Mouse (Mus musculus): ENCODE measurements around the gene Usp53. TPM values are rescaled to one million over a fixed set of nuclear protein-coding genes. Genes with fewer than 3 reads are reported as not detected.
A peak's percentile ranks its signal among the peaks of the same experiment; 100 is the strongest.

The Usp53 gene
- polyA plus RNA-seq, 1 experiment from 2014 or later, result 16.4 TPM

DNA sequence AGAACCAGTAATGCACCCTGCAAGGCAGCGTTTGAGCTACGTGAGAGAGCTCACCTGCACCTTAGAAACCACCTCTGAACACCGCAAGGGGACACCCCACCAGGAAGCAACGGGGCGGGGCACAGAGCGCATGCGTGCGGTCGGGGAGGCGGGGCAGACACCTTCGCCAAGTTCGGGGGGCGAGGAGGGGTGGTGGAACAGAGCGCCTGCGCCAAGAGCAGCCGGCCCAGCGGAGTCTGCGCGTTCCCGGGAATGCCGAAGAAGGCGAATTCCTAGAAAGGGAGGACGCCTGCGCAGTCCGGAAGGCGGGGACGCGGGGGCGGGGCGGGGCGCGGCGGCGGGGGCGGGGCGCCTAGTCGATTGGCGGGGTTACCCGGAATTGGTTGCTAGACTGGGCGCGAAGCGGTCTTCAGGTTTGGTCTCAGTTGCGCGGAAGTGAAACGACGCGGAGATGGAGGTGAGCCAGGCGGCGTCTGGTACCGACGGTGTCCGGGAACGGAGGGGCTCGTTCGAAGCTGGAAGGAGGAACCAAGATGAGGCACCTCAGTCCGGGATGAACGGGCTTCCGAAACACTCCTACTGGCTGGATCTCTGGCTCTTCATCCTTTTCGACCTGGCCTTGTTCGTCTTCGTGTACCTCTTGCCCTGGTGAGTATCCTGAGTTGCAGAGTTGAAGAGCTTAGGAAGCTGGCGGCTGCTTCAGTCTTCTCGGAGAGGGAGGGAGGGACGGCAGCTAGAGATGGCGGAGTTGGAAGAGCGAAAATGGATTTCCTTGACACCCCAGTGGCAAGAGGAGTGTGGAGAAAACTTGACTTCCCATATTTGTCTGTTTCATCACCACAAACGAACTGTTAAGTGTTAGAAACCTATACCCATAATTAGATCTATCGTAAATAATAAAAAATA is 60.0 kb downstream of the Usp53 start, which contains the start of gene 1810037I17Rik:
Gene 1810037I17Rik (plus strand): TSS at position 195 of the 906 bp plus-strand sequence.
- Histone ChIP-seq H3K36me3 (ENCODE audit: control insufficient read depth, insufficient read depth, low read length) (peaks cover 5% of the 10 kb centered on the region; the same call in 1 of the 2 replicates), H3K9me3 (ENCODE audit: control insufficient read depth, low read length) (no peaks in the 10 kb centered on the region), H3K27ac (ENCODE audit: low read depth, low read length) (peak within 1 kb of the TSS; percentile 71), H3K4me2 (replicated peaks; ENCODE audit: low read depth, low read length) (peak within 1 kb of the TSS; percentile 68), H3K4me1 (ENCODE audit: control insufficient read depth, insufficient read depth, low read length) (peaks cover 6% of the 10 kb centered on the region; the same call in 1 of the 2 replicates), H3K4me3 (ENCODE audit: low read length) (peak within 1 kb of the TSS; percentile 67), H3K9ac (ENCODE audit: low read depth, low read length) (peak within 1 kb of the TSS; percentile 72), H3K27me3 (ENCODE audit: control insufficient read depth, insufficient read depth, low read length) (no peaks in the 10 kb centered on the region)
- 2% methylated on average over 68 of the region's 68 CpGs for WGBS
- peak; percentile 99 for ATAC-seq (ENCODE audit: low FRiP score, low TSS enrichment)

- Histone ChIP-seq H3K9me3 (ENCODE audit: control insufficient read depth, low read length) (no peaks in the 10 kb centered on the region), H3K9ac (ENCODE audit: low read depth, low read length) (no peak overlapping the region), H3K27ac (ENCODE audit: low read depth, low read length) (no peak overlapping the region; the same call in 1 of the 2 replicates), H3K4me1 (ENCODE audit: control insufficient read depth, insufficient read depth, low read length) (peaks cover 6% of the 10 kb centered on the region; the same call in 1 of the 2 replicates), H3K4me3 (ENCODE audit: low read length) (peak overlapping the region; percentile 67; the same call in 1 of the 2 replicates), H3K36me3 (ENCODE audit: control insufficient read depth, insufficient read depth, low read length) (peaks cover 5% of the 10 kb centered on the region; the same call in 1 of the 2 replicates), H3K27me3 (ENCODE audit: control insufficient read depth, insufficient read depth, low read length) (no peaks in the 10 kb centered on the region), H3K4me2 (replicated peaks; ENCODE audit: low read depth, low read length) (peak overlapping the region; percentile 43)
- 66% methylated on average over 7 of the region's 7 CpGs for WGBS
- no peak for ATAC-seq (ENCODE audit: low FRiP score, low TSS enrichment)
Measured at GRCm38 (mm10) chr3:122923147-122923546, 61.2 kb downstream of the Usp53 start.

- WGBS, result 75% methylated on average over 8 of the region's 8 CpGs
- Histone ChIP-seq H3K36me3 (ENCODE audit: control insufficient read depth, insufficient read depth, low read length) (peaks cover 5% of the 10 kb centered on the region; the same call in 1 of the 2 replicates), H3K9me3 (ENCODE audit: control insufficient read depth, low read length) (no peaks in the 10 kb centered on the region), H3K27ac (ENCODE audit: low read depth, low read length) (no peak overlapping the region), H3K27me3 (ENCODE audit: control insufficient read depth, insufficient read depth, low read length) (no peaks in the 10 kb centered on the region), H3K4me1 (ENCODE audit: control insufficient read depth, insufficient read depth, low read length) (peaks cover 6% of the 10 kb centered on the region; the same call in 1 of the 2 replicates), H3K4me2 (replicated peaks; ENCODE audit: low read depth, low read length) (no peak overlapping the region), H3K9ac (ENCODE audit: low read depth, low read length) (no peak overlapping the region), H3K4me3 (ENCODE audit: low read length) (no peak overlapping the region)
- no peak for ATAC-seq (ENCODE audit: low FRiP score, low TSS enrichment)
Measured at GRCm38 (mm10) chr3:122921676-122922527, 62.4 kb downstream of the Usp53 start.

- ATAC-seq (ENCODE audit: low FRiP score, low TSS enrichment), result no peak
- H3K27me3 ChIP-seq (ENCODE audit: control insufficient read depth, insufficient read depth, low read length), result no peaks in the 10 kb centered on the region
- no peaks in the 10 kb centered on the region for H3K9me3 ChIP-seq (ENCODE audit: control insufficient read depth, low read length)
- WGBS, result 68% methylated on average over 8 of the region's 8 CpGs
- H3K4me1 ChIP-seq (ENCODE audit: control insufficient read depth, insufficient read depth, low read length), result no peaks in the 10 kb centered on the region; the same call in 1 of the 2 replicates
- no peak overlapping the region for H3K9ac ChIP-seq (ENCODE audit: low read depth, low read length)
- no peak overlapping the region for H3K4me2 ChIP-seq (replicated peaks; ENCODE audit: low read depth, low read length)
- no peak overlapping the region for H3K27ac ChIP-seq (ENCODE audit: low read depth, low read length)
- H3K36me3 ChIP-seq (ENCODE audit: control insufficient read depth, insufficient read depth, low read length), result no peaks in the 10 kb centered on the region
- no peak overlapping the region for H3K4me3 ChIP-seq (ENCODE audit: low read length)
Measured at GRCm38 (mm10) chr3:122920572-122921435, 63.5 kb downstream of the Usp53 start.

- H3K27me3 ChIP-seq (ENCODE audit: control insufficient read depth, insufficient read depth, low read length), result no peaks in the 10 kb centered on the region
- no peaks in the 10 kb centered on the region for H3K36me3 ChIP-seq (ENCODE audit: control insufficient read depth, insufficient read depth, low read length)
- no peak within 1 kb of the TSS for H3K27ac ChIP-seq (ENCODE audit: low read depth, low read length)
- no peak within 1 kb of the TSS for H3K4me2 ChIP-seq (replicated peaks; ENCODE audit: low read depth, low read length)
- H3K4me3 ChIP-seq (ENCODE audit: low read length), result no peak within 1 kb of the TSS
- H3K4me1 ChIP-seq (ENCODE audit: control insufficient read depth, insufficient read depth, low read length), result no peaks in the 10 kb centered on the region
- 49% methylated on average over 8 of the region's 8 CpGs for WGBS
- no peak within 1 kb of the TSS for H3K9ac ChIP-seq (ENCODE audit: low read depth, low read length)
- no peak for ATAC-seq (ENCODE audit: low FRiP score, low TSS enrichment)
- no peaks in the 10 kb centered on the region for H3K9me3 ChIP-seq (ENCODE audit: control insufficient read depth, low read length)
Measured at GRCm38 (mm10) chr3:122919260-122919659, 65.0 kb downstream of the Usp53 start, which contains the start of gene Gm10959. Gene Gm10959 (minus strand): TSS chr3:122919360.

GRCm38 (mm10) chr3:122918672-122919071 is 65.6 kb downstream of the Usp53 start:
- Histone ChIP-seq H3K9ac (ENCODE audit: low read depth, low read length) (no peak overlapping the region), H3K27me3 (ENCODE audit: control insufficient read depth, insufficient read depth, low read length) (no peaks in the 10 kb centered on the region), H3K9me3 (ENCODE audit: control insufficient read depth, low read length) (no peaks in the 10 kb centered on the region), H3K4me3 (ENCODE audit: low read length) (no peak overlapping the region), H3K27ac (ENCODE audit: low read depth, low read length) (no peak overlapping the region), H3K36me3 (ENCODE audit: control insufficient read depth, insufficient read depth, low read length) (no peaks in the 10 kb centered on the region), H3K4me1 (ENCODE audit: control insufficient read depth, insufficient read depth, low read length) (no peaks in the 10 kb centered on the region), H3K4me2 (replicated peaks; ENCODE audit: low read depth, low read length) (no peak overlapping the region)
- ATAC-seq (ENCODE audit: low FRiP score, low TSS enrichment), result no peak
- WGBS, result 79% methylated on average over 2 of the region's 2 CpGs

GRCm38 (mm10) chr3:122916191-122916680 is 68.1 kb downstream of the Usp53 start:
- no peaks in the 10 kb centered on the region for H3K9me3 ChIP-seq (ENCODE audit: control insufficient read depth, low read length)
- no peak overlapping the region for H3K9ac ChIP-seq (ENCODE audit: low read depth, low read length)
- no peak overlapping the region for H3K4me2 ChIP-seq (replicated peaks; ENCODE audit: low read depth, low read length)
- no peaks in the 10 kb centered on the region for H3K4me1 ChIP-seq (ENCODE audit: control insufficient read depth, insufficient read depth, low read length)
- no peak for ATAC-seq (ENCODE audit: low FRiP score, low TSS enrichment)
- no peaks in the 10 kb centered on the region for H3K27me3 ChIP-seq (ENCODE audit: control insufficient read depth, insufficient read depth, low read length)
- WGBS, result 82% methylated on average over 6 of the region's 6 CpGs
- H3K4me3 ChIP-seq (ENCODE audit: low read length), result no peak overlapping the region
- H3K36me3 ChIP-seq (ENCODE audit: control insufficient read depth, insufficient read depth, low read length), result no peaks in the 10 kb centered on the region
- H3K27ac ChIP-seq (ENCODE audit: low read depth, low read length), result no peak overlapping the region

GRCm38 (mm10) chr3:122915493-122915892 is 68.8 kb downstream of the Usp53 start:
- WGBS, result 86% methylated on average over 5 of the region's 5 CpGs
- H3K4me2 ChIP-seq (replicated peaks; ENCODE audit: low read depth, low read length), result no peak overlapping the region
- no peak overlapping the region for H3K4me3 ChIP-seq (ENCODE audit: low read length)
- H3K9ac ChIP-seq (ENCODE audit: low read depth, low read length), result no peak overlapping the region
- no peaks in the 10 kb centered on the region for H3K9me3 ChIP-seq (ENCODE audit: control insufficient read depth, low read length)
- H3K27ac ChIP-seq (ENCODE audit: low read depth, low read length), result no peak overlapping the region
- ATAC-seq (ENCODE audit: low FRiP score, low TSS enrichment), result no peak
- no peaks in the 10 kb centered on the region for H3K4me1 ChIP-seq (ENCODE audit: control insufficient read depth, insufficient read depth, low read length)
- H3K36me3 ChIP-seq (ENCODE audit: control insufficient read depth, insufficient read depth, low read length), result no peaks in the 10 kb centered on the region
- H3K27me3 ChIP-seq (ENCODE audit: control insufficient read depth, insufficient read depth, low read length), result no peaks in the 10 kb centered on the region

Measured in kidney, embryonic 14.5 days (tissue).